Mouse (Mus musculus) lung, adult 2 months (tissue): ENCODE data around the gene Ndufaf8. TPM values are rescaled to one million over a fixed set of nuclear protein-coding genes. Genes with fewer than 3 reads are reported as not detected.

Experiments used
- DNase-seq: peaks from one replicate; pipeline ENCODE4 v3.0.0; 2022
- H3K4me1 ChIP-seq: fragments of 200-500 bp; 2 replicates; pipeline ENCODE4 v1.6.1; 2011; ENCODE audit warnings: low read length; ENCODE audit not compliant: control insufficient read depth, insufficient read depth
- H3K4me3 ChIP-seq: fragments of 200-500 bp; replicated peaks from 2 replicates; pipeline ENCODE3; 2011; ENCODE audit warnings: low read depth, mild to moderate bottlenecking, control low read depth, low read length; ENCODE audit errors: extremely low read depth
- CTCF ChIP-seq: fragments of 200-500 bp; IDR thresholded peaks from 2 replicates; pipeline ENCODE4 v1.5.1; 2011; ENCODE audit warnings: mild to moderate bottlenecking, low read length, control low read depth; ENCODE audit not compliant: insufficient read depth
- POLR2A ChIP-seq: fragments of 200-500 bp; IDR thresholded peaks from 2 replicates; pipeline ENCODE4 v1.6.1; 2011; ENCODE audit warnings: low read depth, mild to moderate bottlenecking, control low read depth, low read length, borderline replicate concordance; ENCODE audit errors: extremely low read depth
- whole genome bisulfite sequencing: fragments of 180-500 bp; shearing (Covaris S2); methylation state at CpG from one replicate; pipeline ENCODE4 v1.1.7; 2018; 5-methylcytosine and 5-hydroxymethylcytosine counted together
- polyA plus RNA-seq: library from polyadenylated mRNA; depleted of rRNA; stranded (reverse); fragments of >200 nt; gene quantifications from 2 replicates; pipeline ENCODE4 v1.2.3, GENCODE M21; 2012

Ndufaf8 gene
- polyA plus RNA-seq, 1 experiment: 41.3 TPM

- TF ChIP-seq POLR2A: no peak
- TF ChIP-seq CTCF: no peak
- no peak for DNase-seq
- H3K4me3 ChIP-seq: no peak overlapping the region
- H3K4me1 ChIP-seq: no peaks in the 10 kb centered on the region
- 81% methylated on average over 13 of the region's 13 CpGs for WGBS
Measured at GRCm38 (mm10) chr11:120064006-120064667, 34.6 kb upstream of the Ndufaf8 start.

- Histone ChIP-seq H3K4me3 (no peak overlapping the region), H3K4me1 (no peaks in the 10 kb centered on the region)
- 91% methylated on average over 11 of the region's 11 CpGs for WGBS
- no peak for TF ChIP-seq POLR2A
- TF ChIP-seq CTCF: no peak
- no peak for DNase-seq
Measured at GRCm38 (mm10) chr11:120064668-120065040, 34.1 kb upstream of the Ndufaf8 start.

GRCm38 (mm10) chr11:120065291-120065690, 33.4 kb upstream of the Ndufaf8 start:
- WGBS: 34% methylated on average over 10 of the region's 10 CpGs
- DNase-seq: peak; percentile 55
- TF ChIP-seq POLR2A (no peak), CTCF (peak; percentile 72)
- H3K4me1 ChIP-seq: no peaks in the 10 kb centered on the region
- H3K4me3 ChIP-seq: no peak overlapping the region

GRCm38 (mm10) chr11:120067834-120068233, 30.9 kb upstream of the Ndufaf8 start:
- DNase-seq: no peak
- no peak for TF ChIP-seq CTCF
- no peak for TF ChIP-seq POLR2A
- WGBS: 74% methylated on average over 17 of the region's 17 CpGs
- Histone ChIP-seq H3K4me3 (no peak overlapping the region), H3K4me1 (no peaks in the 10 kb centered on the region)

- TF ChIP-seq POLR2A (no peak), CTCF (no peak)
- 57% methylated on average over 11 of the region's 11 CpGs for WGBS
- H3K4me3 ChIP-seq: no peak overlapping the region
- no peak for DNase-seq
- H3K4me1 ChIP-seq: no peaks in the 10 kb centered on the region
Measured at GRCm38 (mm10) chr11:120069261-120069660, 29.5 kb upstream of the Ndufaf8 start.

- no peak for DNase-seq
- Histone ChIP-seq H3K4me1 (no peaks in the 10 kb centered on the region), H3K4me3 (no peak overlapping the region)
- 91% methylated on average over 27 of the region's 27 CpGs for WGBS
- TF ChIP-seq POLR2A: no peak
- TF ChIP-seq CTCF: no peak
Measured at GRCm38 (mm10) chr11:120070286-120070930, 28.3 kb upstream of the Ndufaf8 start.

- no peaks in the 10 kb centered on the region for H3K4me1 ChIP-seq
- no peak for DNase-seq
- TF ChIP-seq POLR2A (no peak), CTCF (no peak)
- 67% methylated on average over 12 of the region's 12 CpGs for WGBS
- no peak overlapping the region for H3K4me3 ChIP-seq
Measured at GRCm38 (mm10) chr11:120071065-120071464, 27.7 kb upstream of the Ndufaf8 start.

GRCm38 (mm10) chr11:120071731-120072320, 26.9 kb upstream of the Ndufaf8 start:
- Histone ChIP-seq H3K4me3 (no peak overlapping the region), H3K4me1 (no peaks in the 10 kb centered on the region)
- TF ChIP-seq CTCF (no peak), POLR2A (no peak)
- WGBS: 84% methylated on average over 7 of the region's 7 CpGs
- no peak for DNase-seq

GRCm38 (mm10) chr11:120072986-120073647, 25.6 kb upstream of the Ndufaf8 start:
- H3K4me3 ChIP-seq: no peak overlapping the region
- 88% methylated on average over 9 of the region's 9 CpGs for WGBS
- no peaks in the 10 kb centered on the region for H3K4me1 ChIP-seq
- TF ChIP-seq POLR2A: no peak
- TF ChIP-seq CTCF: no peak
- no peak for DNase-seq
